Mouse (Mus musculus) urinary bladder, adult 2 months (tissue): ENCODE measurements around the gene Plbd2. TPM values are rescaled to one million over a fixed set of nuclear protein-coding genes. Genes with fewer than 3 reads are reported as not detected.
A peak's percentile ranks its signal among the peaks of the same experiment; 100 is the strongest.
"Not testable (repeated sequence)": the region's sequence is repeated elsewhere in the genome, so short reads cannot be mapped to it uniquely, and the experiment has no call there.

Source experiments
- DNase-seq: peaks from one replicate; pipeline ENCODE4 v3.0.0; 2022; ENCODE audit warnings: low spot score
- polyA plus RNA-seq: library from polyadenylated mRNA; depleted of rRNA; stranded (reverse); fragments of >200 nt; gene quantifications from 2 replicates; pipeline ENCODE4 v1.2.3, GENCODE M21; 2012

The Plbd2 gene
- polyA plus RNA-seq, 1 experiment, result 29.2 TPM

DNA sequence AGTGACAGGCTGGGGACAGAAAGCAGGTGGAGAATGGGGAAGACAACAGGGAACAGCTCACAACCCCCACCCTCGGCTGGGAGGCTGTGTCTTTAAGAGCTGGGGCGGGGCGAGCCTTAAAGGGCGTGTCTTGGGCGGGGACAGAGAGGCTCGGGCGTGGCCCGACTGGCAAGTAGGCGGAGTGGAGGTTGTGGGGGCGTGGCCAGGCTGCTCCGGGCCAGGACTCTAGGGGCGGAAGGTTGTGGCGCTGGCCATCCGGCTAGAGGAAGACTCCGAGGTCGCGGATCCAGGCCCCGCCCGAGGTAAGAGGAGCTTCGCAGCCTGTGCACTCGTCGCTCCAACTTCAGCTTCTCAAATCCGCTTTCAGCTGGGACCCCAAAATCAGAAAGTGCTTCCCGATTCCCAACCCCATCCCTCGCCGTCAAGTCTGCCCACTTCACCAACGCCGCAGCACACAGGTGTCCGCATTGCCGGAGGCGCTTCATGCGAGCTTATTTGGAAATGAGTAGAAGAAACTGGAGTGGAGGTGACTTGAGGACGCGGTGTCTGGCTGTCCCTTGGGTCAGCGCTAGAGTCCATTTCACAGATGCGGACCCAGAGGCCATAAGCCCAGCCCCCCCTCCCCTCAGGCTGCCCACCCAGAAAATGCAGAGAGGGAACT is 7.7 kb upstream of the Plbd2 start, which contains the start of gene Slc8b1:
Gene Slc8b1, plus strand, starts transcription at position 187 of the 661 bp plus-strand sequence.
- DNase-seq, result peak; percentile 87

DNA sequence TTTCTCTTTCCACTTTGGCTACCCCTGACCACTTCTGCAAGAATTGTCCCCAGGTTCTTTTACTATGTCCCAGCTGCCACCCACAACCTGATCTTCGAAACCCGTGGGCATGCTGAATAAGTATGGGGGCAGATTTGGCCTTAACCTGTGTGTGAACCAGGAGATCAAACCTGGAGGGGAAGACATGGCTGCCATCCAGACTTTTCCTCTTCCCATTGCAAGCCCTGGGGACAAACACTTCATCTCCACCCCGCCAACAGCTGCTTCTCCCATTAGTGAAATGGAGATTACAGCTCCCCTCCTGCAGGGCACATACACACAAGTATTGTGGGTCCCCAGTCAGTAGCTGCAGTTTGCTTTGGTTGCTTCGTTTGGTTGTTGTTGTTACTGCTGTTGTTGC is 3.9 kb upstream of the Plbd2 start:
- no peak for DNase-seq

DNA sequence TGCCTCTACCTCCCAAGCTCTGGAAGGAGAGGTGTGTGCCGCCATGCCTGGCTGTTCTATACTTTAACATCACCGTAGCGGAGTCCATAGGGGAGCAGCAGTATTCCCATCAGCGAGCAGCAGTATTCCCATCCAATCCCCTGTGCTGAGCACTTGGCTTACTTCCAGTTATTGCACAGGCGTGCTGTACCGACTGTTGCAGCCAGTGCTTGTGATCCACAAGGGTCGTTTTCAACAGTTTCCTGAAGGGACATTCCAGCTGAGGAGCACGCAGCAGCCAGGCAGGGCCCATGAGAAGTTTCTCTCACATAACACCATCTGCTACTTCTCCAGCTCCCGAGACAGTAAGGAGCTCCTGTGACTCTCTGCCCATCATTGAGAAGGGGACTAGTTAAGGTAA is 3.1 kb upstream of the Plbd2 start:
- no peak for DNase-seq

DNA sequence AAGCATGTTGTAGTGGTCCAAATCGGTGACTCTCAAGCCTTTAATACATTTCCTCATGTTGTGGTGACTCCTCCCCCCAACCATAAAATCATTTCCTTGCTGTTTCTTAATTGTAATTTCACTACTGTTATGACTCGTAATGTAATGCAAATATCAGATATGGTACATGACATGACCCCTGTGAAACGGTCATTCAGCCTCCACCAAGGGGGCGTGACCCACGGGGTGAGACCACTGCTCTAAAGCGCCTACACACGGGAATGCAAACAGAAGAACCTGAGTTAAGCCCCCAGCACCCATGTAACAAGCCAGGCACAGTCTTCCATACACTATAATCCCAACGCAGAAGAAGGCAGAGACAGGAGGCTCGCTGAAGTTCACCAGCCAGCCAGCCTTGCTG is 2.4 kb upstream of the Plbd2 start:
- DNase-seq, result no peak

DNA sequence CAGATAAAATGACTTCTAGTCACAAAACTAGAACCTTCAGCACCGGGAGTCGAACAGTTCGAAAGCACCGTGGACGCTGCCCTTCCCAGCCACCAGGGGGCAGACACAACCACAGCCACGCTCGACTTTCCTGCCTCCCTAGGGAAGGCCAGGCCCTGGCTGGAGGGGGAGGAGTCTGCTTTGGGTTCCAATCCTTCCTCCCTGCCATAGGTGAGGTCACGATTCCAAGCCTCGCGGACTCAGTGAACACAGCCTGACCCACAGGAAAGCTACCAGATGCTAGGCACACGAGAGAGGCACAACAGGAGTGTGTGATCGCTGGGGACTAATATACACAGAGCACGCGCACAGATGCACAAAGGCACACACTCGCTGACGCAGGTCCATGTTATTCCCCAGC is 1.9 kb upstream of the Plbd2 start:
- DNase-seq, result peak; percentile 65

DNA sequence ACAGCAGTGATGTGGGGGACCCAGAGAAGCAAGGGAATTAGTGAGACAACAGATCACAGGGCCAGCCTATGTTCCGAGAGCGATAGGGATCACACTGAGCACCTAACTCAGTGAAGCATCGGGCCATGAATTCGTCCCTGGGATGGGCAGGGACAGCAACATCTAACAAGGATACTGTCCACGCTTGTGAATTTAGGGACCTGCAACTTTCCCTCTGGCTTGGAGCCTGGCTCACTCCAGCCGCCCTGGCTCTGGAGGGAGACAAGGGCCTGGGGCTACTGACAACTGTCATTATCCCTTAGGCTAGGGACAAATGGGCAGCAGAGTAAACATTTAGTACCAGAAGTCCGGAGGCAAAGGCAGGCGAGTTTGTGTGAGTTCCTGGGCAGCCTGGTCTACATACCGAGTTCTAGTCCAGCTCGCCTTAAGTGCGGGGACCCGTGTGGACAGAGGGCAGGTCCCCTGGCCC is 716 bp downstream of the Plbd2 start:
- no peak for DNase-seq

DNA sequence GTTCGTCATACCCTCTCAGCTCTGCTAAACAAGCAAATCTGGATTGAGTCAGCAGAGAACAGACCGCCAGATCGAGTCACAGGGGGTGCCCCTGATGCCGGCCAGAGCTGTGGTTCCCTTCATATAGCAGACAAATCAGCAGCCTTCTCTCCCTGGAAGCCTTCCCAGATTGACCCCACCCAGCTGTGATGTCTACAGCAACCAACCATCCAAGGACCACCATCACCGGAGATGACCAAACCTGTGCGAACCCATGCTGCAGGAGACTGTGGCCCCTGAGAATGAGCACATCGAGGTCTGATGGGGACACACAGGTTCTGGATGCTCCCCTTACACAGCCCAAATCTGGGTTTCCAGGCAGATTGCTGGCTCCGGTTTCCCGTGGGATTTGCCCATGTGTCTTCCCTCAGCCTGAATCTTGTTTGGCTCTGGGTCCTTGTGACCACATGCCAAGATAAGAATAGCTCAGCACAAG is 1.2 kb downstream of the Plbd2 start:
- no peak for DNase-seq

DNA sequence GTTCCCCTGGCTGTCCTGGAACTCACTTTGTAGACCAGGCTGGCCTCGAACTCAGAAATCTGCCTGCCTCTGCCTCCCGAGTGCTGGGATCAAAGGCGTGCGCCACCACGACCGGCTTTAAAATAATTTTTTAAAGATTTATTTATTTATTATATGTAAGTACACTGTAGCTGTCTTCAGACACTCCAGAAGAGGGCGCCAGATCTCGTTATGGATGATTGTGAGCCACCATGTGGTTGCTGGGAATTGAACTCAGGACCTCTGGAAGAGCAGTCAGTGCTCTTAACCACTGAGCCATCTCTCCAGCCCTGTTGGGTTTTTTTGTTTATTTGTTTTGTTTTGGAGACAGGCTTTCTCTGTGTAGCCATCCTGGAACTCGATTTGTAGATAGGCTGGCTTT is 2.8 kb downstream of the Plbd2 start:
- DNase-seq, result not testable (repeated sequence)

DNA sequence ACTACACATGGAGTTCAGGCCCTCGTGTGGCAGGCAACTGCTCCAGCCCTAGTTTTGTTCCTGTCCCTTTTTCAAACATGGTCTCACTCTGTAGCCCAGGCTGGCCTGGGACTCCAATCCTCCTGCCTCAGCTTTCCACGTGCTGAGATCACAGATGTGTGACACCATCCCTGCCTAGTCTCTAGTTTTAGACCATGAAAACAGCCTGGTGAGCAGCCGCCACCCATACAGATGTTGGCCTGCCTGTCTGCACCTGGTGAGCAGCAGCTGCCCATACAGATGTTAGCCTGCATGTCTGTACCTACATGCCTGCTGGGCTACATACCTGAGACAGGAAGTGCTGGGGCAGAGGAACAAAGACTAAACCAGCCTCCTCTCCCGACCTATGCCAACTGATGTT is 4.2 kb downstream of the Plbd2 start:
- no peak for DNase-seq

DNA sequence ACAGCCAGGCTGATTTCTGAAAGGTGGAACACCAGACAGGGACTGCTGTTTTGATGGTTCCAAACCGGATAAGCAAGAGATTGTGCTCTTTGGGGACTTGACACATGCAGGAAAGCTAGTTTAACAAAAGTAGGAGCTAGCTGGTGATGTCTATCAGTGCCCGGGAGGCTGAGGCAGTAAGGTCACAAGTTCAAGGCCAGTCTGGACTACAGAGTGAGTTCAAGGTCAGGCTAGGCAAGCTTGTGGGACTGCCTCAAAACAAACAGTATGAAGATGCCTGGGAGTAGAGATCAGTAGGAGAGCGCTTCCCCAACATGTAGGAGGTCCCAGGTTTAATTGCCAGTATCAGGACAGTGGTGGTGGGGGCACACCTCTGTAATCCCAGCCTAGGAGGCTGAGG is 6.4 kb downstream of the Plbd2 start:
- DNase-seq, result no peak

DNA sequence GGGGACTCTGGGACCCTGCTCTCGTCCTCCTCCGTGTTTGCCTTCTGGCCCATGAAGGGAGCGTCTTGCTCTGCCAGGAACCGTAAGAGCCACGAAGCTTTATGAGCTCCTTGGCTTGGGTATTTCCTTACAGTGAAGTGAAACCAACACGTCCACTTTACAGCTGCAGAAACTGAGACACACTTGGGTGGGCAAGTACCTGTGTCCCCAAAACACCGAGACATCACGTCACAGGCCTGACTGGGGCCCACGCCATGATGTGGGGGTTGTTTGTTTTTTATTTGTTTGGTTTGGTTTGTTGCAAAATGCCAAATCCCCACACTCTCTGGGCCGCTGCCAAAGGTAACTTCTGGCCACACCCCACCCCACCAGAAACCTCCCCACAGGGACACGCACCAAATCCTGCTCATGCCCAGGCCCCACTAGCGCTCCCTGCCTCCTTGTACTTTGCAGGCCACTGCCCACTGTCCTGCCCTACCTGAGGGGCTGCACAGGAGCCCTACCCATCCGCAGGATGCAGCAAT is 7.7 kb downstream of the Plbd2 start:
- no peak for DNase-seq

DNA sequence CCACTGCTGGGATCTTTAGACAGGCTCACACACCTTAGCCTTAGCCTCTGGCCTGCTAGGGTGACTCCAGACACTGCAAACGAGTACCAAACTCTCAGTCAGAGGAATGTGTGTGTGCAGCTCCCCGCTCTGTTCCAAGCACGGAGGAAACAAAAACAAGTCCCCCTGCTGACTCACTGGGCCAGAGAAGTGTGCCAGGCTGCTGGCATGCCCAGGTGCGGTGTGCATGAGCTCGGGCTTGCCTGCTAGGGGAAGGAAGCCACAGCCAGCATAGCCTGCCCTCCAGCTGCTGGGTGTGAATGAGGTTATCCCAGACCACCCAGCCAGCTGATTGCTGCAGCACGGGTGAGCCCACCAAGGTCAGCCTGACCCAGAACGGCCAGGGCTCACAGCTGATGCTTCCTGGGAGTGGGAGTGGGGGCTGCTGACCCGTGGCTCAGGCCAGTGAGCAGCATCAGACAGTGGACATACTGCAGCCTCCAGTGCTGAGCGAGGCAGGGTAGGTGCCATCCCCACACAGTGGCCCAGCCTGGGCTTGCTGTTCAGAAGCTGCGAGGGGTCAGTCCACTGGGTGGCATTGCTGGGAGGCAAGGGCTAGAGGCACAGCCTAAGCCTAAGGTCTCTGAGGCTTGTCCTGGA is 8.2 kb downstream of the Plbd2 start:
- DNase-seq, result no peak

DNA sequence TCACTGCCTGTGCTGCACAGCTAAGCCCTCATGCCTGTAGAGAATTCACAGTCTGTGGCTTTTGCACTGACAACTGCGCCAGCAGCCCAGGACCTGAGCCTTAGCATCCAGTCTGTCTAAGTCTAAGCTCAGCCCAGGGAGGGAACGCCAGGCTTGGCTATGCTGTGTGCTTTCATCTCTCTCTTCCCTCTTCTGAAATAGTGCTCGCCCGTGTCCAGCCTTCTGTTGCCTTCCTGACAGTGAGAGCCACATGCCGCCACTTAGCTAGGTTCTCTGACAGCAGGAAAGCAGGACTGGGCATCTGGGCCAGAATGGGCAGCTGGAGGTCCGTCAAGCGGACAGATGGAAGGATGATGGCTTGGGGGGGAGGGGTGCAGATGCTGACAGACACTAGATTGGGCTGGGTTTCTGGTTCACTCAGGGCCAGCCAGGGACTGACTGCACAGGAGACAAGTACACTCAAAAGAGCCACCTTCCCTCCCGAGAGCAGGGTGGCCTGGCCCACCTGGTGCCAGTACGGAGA is 9.5 kb downstream of the Plbd2 start:
- no peak for DNase-seq

DNA sequence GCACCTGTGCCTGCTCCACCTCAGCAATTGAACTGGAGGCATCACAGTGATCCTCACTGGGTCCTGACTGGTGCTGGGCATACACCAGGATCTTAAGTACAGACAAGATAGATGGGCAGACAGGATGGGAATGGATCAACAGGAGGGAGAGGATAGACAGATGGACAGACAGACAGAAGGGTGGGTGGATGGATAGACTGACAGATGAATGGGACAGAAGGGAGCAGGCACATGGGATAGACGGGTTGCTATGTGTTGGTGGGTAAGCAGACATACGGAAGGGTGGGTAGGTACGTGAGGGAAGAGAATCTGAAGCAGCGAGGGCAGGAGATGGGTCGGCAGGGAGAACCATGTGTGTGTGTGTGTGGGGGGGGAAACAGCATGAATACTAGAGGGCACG is 10.0 kb downstream of the Plbd2 start:
- no peak for DNase-seq

DNA sequence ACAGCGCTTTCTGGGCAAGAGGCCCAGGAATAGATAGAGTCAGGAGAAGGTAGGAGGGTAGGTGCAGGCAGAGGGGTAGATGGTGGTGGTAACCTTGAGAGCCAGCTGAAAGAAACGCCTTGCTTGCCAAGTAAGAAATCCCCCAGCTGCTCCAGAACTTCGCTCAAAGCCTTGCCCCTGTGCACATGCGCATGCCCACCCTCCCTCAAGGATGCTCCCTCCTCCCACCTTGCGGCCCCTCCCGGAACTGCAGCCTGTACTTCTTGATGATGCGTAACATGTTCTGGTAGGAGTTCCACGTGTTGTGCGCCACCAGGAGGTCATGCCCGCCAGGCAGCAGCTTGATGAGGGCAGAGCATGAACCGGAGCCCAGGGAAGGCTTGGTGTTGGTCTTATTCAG is 11.0 kb downstream of the Plbd2 start:
- DNase-seq, result no peak

DNA sequence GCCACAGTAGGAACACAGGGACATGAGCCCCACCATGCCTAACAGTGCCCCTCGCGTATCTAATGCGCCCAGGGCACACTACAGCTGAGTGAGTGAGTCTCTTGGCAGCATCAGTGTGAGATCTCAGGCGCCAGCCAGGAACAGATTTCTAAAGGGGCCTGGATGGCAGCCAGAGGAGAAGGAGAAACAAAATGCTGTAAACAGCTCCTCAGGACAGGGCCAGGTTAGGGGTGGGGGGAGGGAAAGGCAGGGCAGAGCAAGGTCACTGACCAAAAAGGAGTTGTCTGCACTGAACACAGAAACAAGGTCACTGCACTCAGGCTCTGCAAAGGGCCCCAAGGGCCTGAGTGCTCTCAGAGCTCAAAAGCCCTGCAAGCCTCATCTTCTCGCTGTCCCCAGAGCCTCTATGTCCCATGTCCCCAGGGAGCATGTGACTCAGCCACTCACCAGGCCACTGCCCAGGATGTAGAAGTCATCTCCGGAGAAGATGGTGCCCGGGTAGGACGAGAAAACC is 12.7 kb downstream of the Plbd2 start:
- DNase-seq, result no peak

DNA sequence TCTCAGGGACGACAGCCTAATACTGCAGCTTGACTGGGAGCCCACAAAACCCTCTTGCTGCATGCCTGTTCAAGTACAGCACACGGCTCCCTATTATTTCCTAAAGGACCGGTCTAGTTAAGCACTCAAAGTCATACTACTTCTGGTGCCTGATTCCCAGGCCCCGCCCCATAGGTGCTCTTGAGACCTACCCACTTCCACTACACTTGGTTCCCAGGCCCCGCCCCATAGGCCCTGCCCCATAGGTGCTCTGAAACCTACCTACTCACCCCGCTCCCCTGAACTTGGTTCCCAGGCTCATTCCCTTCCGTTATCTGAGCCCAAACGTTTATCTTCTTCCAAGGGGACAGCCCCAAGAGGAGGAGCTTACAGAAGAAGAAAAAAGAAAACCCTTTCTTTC is 15.6 kb downstream of the Plbd2 start:
- DNase-seq, result no peak

DNA sequence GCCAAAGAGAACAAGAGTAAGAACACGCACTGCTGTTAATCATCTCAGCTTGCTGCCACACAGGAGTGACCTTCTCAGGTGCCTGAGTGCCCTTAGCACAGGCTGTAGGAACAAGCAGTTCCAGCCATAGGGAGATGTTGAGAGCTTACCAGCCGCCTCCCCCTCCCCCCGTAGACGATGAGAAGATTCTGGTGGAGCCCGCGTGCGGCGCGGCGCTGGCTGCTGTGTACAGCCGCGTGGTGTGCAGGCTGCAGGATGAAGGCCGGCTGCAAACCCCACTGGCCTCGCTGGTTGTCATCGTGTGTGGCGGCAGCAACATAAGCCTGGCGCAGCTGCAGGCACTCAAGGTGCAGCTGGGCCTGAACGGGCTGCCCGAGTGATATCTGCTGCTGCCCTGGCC is 20.0 kb downstream of the Plbd2 start:
- no peak for DNase-seq

DNA sequence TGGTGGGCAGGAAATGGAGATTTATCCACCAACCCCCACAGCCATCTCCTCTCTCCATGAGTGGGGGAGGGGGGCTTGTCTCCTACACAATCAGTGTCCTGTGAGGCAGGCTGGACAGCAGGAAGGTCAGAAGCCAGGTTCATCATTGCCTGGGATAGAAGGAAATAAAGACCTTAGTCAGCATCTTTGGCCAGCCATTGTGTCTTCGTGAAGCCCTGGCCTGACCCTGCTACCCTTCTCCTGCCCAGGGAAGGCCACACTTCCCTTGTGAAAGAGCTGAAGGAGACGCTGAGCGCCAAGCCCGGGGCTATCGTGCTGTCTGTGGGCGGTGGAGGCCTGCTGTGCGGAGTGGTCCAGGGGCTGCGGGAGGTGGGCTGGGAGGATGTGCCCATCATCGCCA is 22.2 kb downstream of the Plbd2 start:
- no peak for DNase-seq

DNA sequence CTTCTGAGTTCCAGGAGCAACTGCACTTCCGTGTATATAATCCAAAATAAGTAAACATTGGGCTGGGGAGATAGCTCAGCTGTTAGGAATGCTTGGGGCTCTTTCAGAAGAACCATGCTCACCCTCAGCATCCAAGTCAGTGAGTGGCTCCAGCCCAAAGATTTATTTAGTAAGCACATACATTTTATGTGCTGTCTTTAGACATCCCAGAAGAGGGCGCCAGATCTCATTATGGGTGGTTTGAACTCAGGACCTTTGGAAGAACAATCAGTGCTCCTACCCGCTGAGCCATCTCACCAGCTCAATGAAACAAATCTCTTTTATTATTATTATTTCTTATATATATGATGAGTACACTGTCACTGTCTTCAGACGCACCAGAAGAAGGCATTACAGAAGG is 23.9 kb downstream of the Plbd2 start:
- DNase-seq, result no peak

DNA sequence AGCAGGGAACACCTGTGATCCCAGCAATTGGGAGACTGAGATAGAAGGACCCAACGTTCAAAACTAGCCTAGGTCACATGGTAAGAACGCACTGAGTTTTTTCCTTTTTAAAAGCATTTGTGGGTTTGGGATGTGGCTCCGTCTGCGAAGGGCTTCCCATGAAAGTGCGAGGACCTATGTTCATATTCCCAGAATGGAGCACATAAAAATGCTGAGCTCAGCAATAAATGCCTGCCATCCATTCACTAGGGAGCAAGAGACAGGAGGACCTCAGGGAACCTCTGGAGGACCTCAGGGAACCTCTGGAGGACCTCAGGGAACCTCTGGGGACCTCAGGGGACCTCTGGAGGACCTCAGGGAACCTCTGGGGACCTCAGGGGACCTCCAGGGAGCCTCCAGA is 25.4 kb downstream of the Plbd2 start:
- DNase-seq, result no peak

DNA sequence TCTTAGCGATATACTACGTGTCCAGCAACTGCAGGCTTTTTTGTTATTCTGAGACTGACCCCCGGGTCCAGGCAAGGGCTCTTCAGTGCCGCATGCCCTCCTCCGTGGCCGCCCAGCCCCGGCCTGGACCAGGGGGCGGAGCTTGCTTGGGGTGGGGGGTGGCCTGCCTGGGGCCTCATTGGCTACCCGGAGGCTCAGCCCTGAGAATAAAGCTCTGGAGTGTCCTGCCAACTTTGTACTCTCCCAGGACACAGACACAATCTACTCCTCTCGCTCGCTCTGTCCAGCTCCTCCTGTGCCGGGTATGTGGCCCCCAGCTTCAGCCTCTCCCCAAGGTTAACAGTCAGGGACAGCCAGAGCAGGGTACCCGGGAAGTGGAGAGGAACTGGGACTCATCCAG is 27.1 kb downstream of the Plbd2 start, which contains the start of gene Sds:
Gene Sds, plus strand, starts transcription at position 231 of the 400 bp plus-strand sequence.
- DNase-seq, result no peak

DNA sequence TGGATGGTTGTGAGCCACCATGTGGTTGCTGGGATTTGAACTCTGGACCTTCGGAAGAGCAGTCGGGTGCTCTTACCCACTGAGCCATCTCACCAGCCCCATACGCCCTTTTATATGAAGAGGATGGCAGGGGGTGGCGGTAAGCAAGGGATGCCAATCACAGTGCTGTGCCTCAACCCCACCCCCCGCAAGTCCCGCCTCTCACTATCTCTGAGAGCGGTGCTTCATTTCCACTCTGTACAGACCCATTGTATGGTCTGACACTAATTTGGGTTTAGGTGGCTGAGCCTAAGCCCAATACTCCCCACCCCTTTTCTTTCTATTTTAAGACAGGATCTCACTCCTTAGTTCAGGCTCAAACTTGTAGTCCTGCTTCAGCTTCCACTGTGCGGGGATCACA is 27.6 kb downstream of the Plbd2 start:
- no peak for DNase-seq
